Mouse (Mus musculus): ENCODE data around the gene Epha1. TPM values are rescaled to one million over a fixed set of nuclear protein-coding genes. Genes with fewer than 3 reads are reported as not detected.

The Epha1 gene
- total and polyA plus RNA-seq, 3 experiments, result 0.04 TPM; not detected in 2

DNA sequence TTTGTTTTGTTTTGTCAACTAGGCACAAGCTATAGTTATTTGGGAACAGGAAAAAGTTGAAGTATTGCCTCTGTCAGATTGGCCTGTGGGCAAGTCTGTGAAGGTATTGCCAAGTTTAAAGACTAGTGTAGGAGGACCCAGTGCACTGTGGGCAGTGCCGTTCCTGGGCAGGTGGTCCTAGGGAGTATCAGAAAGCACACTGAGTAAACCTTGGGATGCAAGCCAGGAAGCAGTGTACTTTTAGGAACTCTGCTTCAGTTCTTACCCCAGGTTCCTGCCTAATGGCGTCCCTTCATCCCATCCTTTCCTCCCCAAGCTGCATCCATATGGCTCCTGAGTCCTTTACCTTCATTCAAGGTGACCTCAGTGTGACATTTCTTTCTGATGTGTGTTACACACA is 2.1 kb upstream of the Epha1 start:
- no peaks in the 10 kb centered on the region; a peak in 2 of 4 replicates for H3K27me3 ChIP-seq (ENCODE audit: control insufficient read depth in 1 of 2, insufficient read depth in 2 of 2, low read length in 2 of 2)
- H3K27ac ChIP-seq (ENCODE audit: control insufficient read depth, low read depth, low read length), result no peak overlapping the region
- H3K4me1 ChIP-seq (ENCODE audit: control insufficient read depth in 1 of 2, insufficient read depth in 2 of 2, low read length in 2 of 2), result no peaks in the 10 kb centered on the region; a peak in 1 of 4 replicates
- H3K9ac ChIP-seq (ENCODE audit: control insufficient read depth, low read depth, low read length, poor library complexity, severe bottlenecking), result no peak overlapping the region
- H3K4me3 ChIP-seq (ENCODE audit: control insufficient read depth in 1 of 2, insufficient read depth in 1 of 2, low read depth in 2 of 2, low read length in 2 of 2), result no peak overlapping the region
- DNase-seq (ENCODE audit: low read depth, low spot score), result no peak
- no peaks in the 10 kb centered on the region for H3K79me2 ChIP-seq (ENCODE audit: control insufficient read depth, insufficient read depth, low read length, poor library complexity)
- H3K36me3 ChIP-seq (ENCODE audit: control insufficient read depth in 1 of 2, insufficient read depth in 2 of 2, low read length in 2 of 2), result no peaks in the 10 kb centered on the region
- H3K9me3 ChIP-seq (replicated peaks; ENCODE audit: insufficient read depth, low read length), result no peaks in the 10 kb centered on the region
- TF ChIP-seq MAX (IDR thresholded peaks at IDR 0.05; ENCODE audit: low read length) (no peak), NRF1 (IDR thresholded peaks at IDR 0.05; ENCODE audit: insufficient read depth, low read depth, low read length, poor library complexity, severe bottlenecking) (no peak), POLR2AphosphoS2 (IDR thresholded peaks at IDR 0.05; ENCODE audit: low read length) (no peak), MAZ (IDR thresholded peaks at IDR 0.05; ENCODE audit: low read depth, low read length) (no peak), NELFE (IDR thresholded peaks at IDR 0.05; ENCODE audit: low read depth, low read length) (no peak), GATA1 (IDR thresholded peaks at IDR 0.05; ENCODE audit: low read depth, low read length) (no peak), ETS1 (IDR thresholded peaks at IDR 0.05; ENCODE audit: low read depth, low read length) (no peak), UBTF (IDR thresholded peaks at IDR 0.05; ENCODE audit: borderline replicate concordance, insufficient read depth, low read depth, low read length) (no peak)

DNA sequence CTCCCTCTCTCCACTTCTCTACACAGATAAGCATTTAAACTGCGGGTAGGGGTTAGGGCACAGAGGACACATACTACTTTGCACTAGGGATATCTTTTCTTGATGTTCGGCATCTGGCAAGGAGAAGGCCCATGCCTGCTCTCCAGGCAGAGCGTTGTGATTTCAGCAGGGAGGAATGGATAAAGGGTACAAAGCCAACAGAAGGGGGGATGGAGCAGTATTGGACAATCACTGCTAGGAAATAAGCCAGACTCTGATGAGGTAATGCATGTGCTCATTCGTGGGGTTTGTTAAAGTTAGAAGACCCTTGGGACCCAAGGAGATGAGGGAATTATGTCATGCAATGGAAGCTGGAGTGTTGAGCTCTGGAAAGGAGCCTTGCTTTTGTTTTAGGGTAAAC is 1.6 kb upstream of the Epha1 start:
- DNase-seq (ENCODE audit: low read depth, low spot score), result no peak
- no peaks in the 10 kb centered on the region; a peak in 1 of 4 replicates for H3K4me1 ChIP-seq (ENCODE audit: control insufficient read depth in 1 of 2, insufficient read depth in 2 of 2, low read length in 2 of 2)
- no peaks in the 10 kb centered on the region for H3K79me2 ChIP-seq (ENCODE audit: control insufficient read depth, insufficient read depth, low read length, poor library complexity)
- H3K4me3 ChIP-seq (ENCODE audit: control insufficient read depth in 1 of 2, insufficient read depth in 1 of 2, low read depth in 2 of 2, low read length in 2 of 2), result no peak overlapping the region
- H3K27me3 ChIP-seq (ENCODE audit: control insufficient read depth in 1 of 2, insufficient read depth in 2 of 2, low read length in 2 of 2), result no peaks in the 10 kb centered on the region; a peak in 2 of 4 replicates
- H3K36me3 ChIP-seq (ENCODE audit: control insufficient read depth in 1 of 2, insufficient read depth in 2 of 2, low read length in 2 of 2), result no peaks in the 10 kb centered on the region
- no peak overlapping the region for H3K9ac ChIP-seq (ENCODE audit: control insufficient read depth, low read depth, low read length, poor library complexity, severe bottlenecking)
- TF ChIP-seq POLR2AphosphoS5 (IDR thresholded peaks at IDR 0.05; ENCODE audit: borderline replicate concordance, low read depth, low read length), result no peak
- TF ChIP-seq BHLHE40 (IDR thresholded peaks at IDR 0.05; ENCODE audit: borderline replicate concordance, low read depth, low read length), result no peak
- no peak for TF ChIP-seq CHD1 (IDR thresholded peaks at IDR 0.05; ENCODE audit: low read depth, low read length)
- no peak for TF ChIP-seq GATA1 (IDR thresholded peaks at IDR 0.05; ENCODE audit: low read depth, low read length)
- TF ChIP-seq POLR2A (IDR thresholded peaks at IDR 0.05; ENCODE audit: control insufficient read depth in 1 of 2, insufficient read depth in 1 of 2, low read depth in 1 of 2, low read length in 2 of 2, poor library complexity in 1 of 2), result no peak
- no peak for TF ChIP-seq CTCF (IDR thresholded peaks at IDR 0.05 in 2 of 3, conservative IDR thresholded peaks at IDR 0.05 in 1 of 3; ENCODE audit: control insufficient read depth in 1 of 3, insufficient read depth in 1 of 3, low read depth in 2 of 3, low read length in 3 of 3, poor library complexity in 1 of 3, severe bottlenecking in 1 of 3)
- TF ChIP-seq TBP (IDR thresholded peaks at IDR 0.05; ENCODE audit: low read depth, low read length), result no peak
- TF ChIP-seq SMC3 (IDR thresholded peaks at IDR 0.05; ENCODE audit: low read depth, low read length), result no peak
- TF ChIP-seq MYC (IDR thresholded peaks at IDR 0.05; ENCODE audit: low read depth, low read length), result no peak
- no peak for TF ChIP-seq ZKSCAN1 (IDR thresholded peaks at IDR 0.05; ENCODE audit: low read depth, low read length)
- no peak for TF ChIP-seq MYB (IDR thresholded peaks at IDR 0.05; ENCODE audit: low read depth, low read length)
- no peak for TF ChIP-seq USF1 (IDR thresholded peaks at IDR 0.05; ENCODE audit: low read depth, low read length)
- TF ChIP-seq MAZ (IDR thresholded peaks at IDR 0.05; ENCODE audit: low read depth, low read length), result no peak
- no peak for TF ChIP-seq MAFK (IDR thresholded peaks at IDR 0.05; ENCODE audit: borderline replicate concordance, low read depth, low read length)
- no peak for TF ChIP-seq ZC3H11A (IDR thresholded peaks at IDR 0.05; ENCODE audit: low read depth, low read length)
- TF ChIP-seq POLR2AphosphoS2 (IDR thresholded peaks at IDR 0.05; ENCODE audit: low read length), result no peak
- no peak for TF ChIP-seq KAT2A (conservative IDR thresholded peaks at IDR 0.05; ENCODE audit: low read depth, low read length)
- no peak for TF ChIP-seq E2F4 (IDR thresholded peaks at IDR 0.05; ENCODE audit: borderline replicate concordance, low read depth, low read length)
- no peak for TF ChIP-seq TCF12 (IDR thresholded peaks at IDR 0.05; ENCODE audit: low read depth, low read length)
- TF ChIP-seq RCOR1 (IDR thresholded peaks at IDR 0.05; ENCODE audit: low read depth, low read length), result no peak
- H3K9me3 ChIP-seq (replicated peaks; ENCODE audit: insufficient read depth, low read length), result no peaks in the 10 kb centered on the region
- H3K27ac ChIP-seq (ENCODE audit: control insufficient read depth, low read depth, low read length), result no peak overlapping the region

Data from MEL (cell line).